Mouse (Mus musculus) hindbrain, embryonic 15.5 days (tissue): ENCODE data around the gene Panx2. TPM values are rescaled to one million over a fixed set of nuclear protein-coding genes. Genes with fewer than 3 reads are reported as not detected.

Source experiments
- ATAC-seq: fragments of 200-750 bp; cut with Nextera tagmentation; 2 replicates; pipeline ENCODE4 v1.8.0; 2017; ENCODE audit warnings: low read depth, moderate number of reproducible peaks, moderate TSS enrichment; ENCODE audit not compliant: low FRiP score
- H3K27ac ChIP-seq: fragments of 300-500 bp; sonication (generic); replicated peaks from 2 replicates; pipeline ENCODE4 v1.5.1; 2015; ENCODE audit warnings: mild to moderate bottlenecking, inconsistent platforms
- H3K27me3 ChIP-seq: fragments of 300-500 bp; sonication (generic); 2 replicates; pipeline ENCODE4 v1.6.1; 2015; ENCODE audit warnings: control low read depth, inconsistent platforms
- H3K36me3 ChIP-seq: fragments of 300-500 bp; sonication (generic); 2 replicates; pipeline ENCODE4 v1.6.1; 2015; ENCODE audit warnings: control low read depth, inconsistent platforms
- H3K4me1 ChIP-seq: fragments of 300-500 bp; sonication (generic); replicated peaks from 2 replicates; pipeline ENCODE4 v1.6.1; 2015; ENCODE audit warnings: control low read depth, inconsistent platforms
- H3K4me2 ChIP-seq: fragments of 300-500 bp; sonication (generic); 2 replicates; pipeline ENCODE4 v1.6.1; 2015; ENCODE audit warnings: moderate library complexity, mild to moderate bottlenecking, inconsistent platforms
- H3K4me3 ChIP-seq: fragments of 300-500 bp; sonication (generic); 2 replicates; pipeline ENCODE4 v1.5.1; 2015; ENCODE audit warnings: mild to moderate bottlenecking, inconsistent platforms
- H3K9ac ChIP-seq: fragments of 300-500 bp; sonication (generic); 2 replicates; pipeline ENCODE4 v1.6.1; 2015; ENCODE audit warnings: inconsistent platforms
- H3K9me3 ChIP-seq: fragments of 300-500 bp; sonication (generic); 2 replicates; pipeline ENCODE4 v1.6.1; 2016; ENCODE audit warnings: control low read depth, inconsistent platforms
- WGBS: fragments of 180-500 bp; shearing (Covaris S2); methylation state at CpG from one replicate; pipeline ENCODE4 v1.1.7; 2015; 5-methylcytosine and 5-hydroxymethylcytosine counted together
- polyA plus RNA-seq: library from polyadenylated mRNA; unstranded; fragments of >200 nt; fragmentation: Nextera tagmentation; extraction: Ambion mirVana; gene quantifications from 2 replicates; pipeline ENCODE4 v1.2.1, GENCODE M21; 2015

The Panx2 gene
- polyA plus RNA-seq, result 7.9 and 9.2 TPM in 2 replicates

DNA sequence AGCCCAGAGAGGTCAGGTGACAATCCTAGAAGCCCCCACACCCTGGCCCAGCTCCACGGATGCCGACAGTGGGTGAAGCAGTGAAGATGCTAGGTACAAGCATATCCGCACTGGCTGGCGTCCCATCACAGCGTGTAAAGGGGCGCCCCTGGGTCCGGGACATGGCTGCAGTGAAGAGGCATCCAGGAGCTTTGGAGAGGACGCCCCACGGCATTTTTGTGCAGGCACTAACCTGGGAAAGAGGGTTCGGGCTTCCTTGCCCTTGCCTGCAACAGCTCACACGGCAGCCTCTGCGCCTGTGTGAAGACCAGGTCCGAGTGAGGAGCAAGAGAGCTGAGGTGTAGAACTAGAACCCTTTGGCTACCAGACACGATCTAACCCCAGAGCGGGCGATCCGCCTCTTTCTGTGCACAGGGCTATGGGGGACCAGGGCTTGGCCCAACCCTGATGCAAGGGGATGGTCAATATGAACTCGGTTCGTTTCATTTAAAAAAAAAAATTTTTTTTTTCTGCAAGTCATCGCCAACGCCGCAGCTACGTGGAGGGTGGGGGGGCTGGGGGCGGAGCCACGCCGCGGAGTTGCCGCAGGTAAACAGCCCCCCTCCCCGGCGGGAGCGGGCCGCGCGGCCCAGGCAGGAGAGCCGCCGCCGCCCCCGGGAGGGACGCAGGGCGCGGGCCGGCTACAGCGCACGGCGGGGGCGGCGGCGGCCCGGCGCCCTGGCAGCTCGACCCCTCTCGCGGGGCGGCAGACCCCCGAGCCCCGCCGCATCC, at the start of gene Panx2:
Panx2 (plus strand) TSS at position 574 of the 771 bp plus-strand sequence.
- under 1% methylated on average over 42 of the region's 57 CpGs for WGBS
- no peaks in the 10 kb centered on the region for H3K36me3 ChIP-seq
- peak within 1 kb of the TSS; percentile 60 for H3K4me3 ChIP-seq
- no peaks in the 10 kb centered on the region for H3K9me3 ChIP-seq
- peaks cover 20% of the 10 kb centered on the region for H3K4me1 ChIP-seq
- peak within 1 kb of the TSS; percentile 71 for H3K4me2 ChIP-seq
- peak; percentile 56; the same call in 1 of the 2 replicates for ATAC-seq
- peak within 1 kb of the TSS; percentile 81 for H3K27ac ChIP-seq
- H3K27me3 ChIP-seq, result no peaks in the 10 kb centered on the region
- H3K9ac ChIP-seq, result peak within 1 kb of the TSS; percentile 69

DNA sequence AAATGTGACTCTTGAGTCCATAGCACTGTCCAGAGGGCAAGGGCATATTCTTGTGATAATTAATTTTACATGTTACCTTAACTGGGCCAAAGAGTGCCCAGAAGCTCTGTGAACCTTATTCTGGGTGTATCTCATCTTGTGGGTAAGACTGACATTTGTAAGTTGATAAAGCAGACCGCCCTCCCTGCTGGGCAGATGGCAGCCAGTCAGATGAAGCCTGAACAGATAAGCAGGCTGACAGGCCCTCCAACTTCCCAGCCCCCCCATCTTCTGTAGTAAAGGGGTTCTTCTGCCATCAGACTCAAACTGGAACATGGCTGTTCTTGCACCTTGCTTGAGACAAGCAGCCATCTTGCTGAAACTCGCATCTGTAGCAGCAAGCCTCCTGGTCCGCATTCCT, 42.8 kb upstream of the Panx2 start:
- Histone ChIP-seq H3K4me2 (no peak overlapping the region), H3K9ac (no peak overlapping the region), H3K9me3 (no peaks in the 10 kb centered on the region), H3K36me3 (no peaks in the 10 kb centered on the region), H3K4me3 (no peak overlapping the region), H3K4me1 (no peaks in the 10 kb centered on the region), H3K27ac (no peak overlapping the region), H3K27me3 (no peaks in the 10 kb centered on the region)
- WGBS, result 87% methylated on average over 3 of the region's 3 CpGs
- no peak for ATAC-seq

DNA sequence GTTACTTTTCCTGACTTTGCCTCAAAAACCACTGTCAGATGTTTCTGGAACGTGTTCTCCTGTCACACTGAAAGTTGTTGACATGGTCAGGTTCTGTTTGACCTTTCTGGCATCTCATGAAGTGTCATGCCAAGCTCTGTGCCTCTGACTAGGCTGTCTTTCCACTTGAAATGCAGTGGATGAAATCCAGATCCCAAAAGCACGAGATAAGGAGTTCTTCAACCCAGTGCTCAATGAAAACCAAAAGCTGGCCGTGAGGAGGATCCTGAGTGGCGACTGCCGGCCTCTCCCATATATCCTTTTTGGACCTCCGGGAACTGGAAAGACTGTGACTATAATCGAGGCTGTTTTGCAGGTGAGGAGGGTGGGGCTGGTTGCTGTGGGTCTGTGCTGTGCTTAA, 39.4 kb upstream of the Panx2 start:
- H3K9ac ChIP-seq, result no peak overlapping the region
- H3K36me3 ChIP-seq, result no peaks in the 10 kb centered on the region
- no peak overlapping the region for H3K27ac ChIP-seq
- H3K4me3 ChIP-seq, result no peak overlapping the region
- H3K4me2 ChIP-seq, result no peak overlapping the region
- 84% methylated on average over 7 of the region's 7 CpGs for WGBS
- H3K27me3 ChIP-seq, result no peaks in the 10 kb centered on the region
- no peaks in the 10 kb centered on the region for H3K9me3 ChIP-seq
- no peak for ATAC-seq
- H3K4me1 ChIP-seq, result no peaks in the 10 kb centered on the region

DNA sequence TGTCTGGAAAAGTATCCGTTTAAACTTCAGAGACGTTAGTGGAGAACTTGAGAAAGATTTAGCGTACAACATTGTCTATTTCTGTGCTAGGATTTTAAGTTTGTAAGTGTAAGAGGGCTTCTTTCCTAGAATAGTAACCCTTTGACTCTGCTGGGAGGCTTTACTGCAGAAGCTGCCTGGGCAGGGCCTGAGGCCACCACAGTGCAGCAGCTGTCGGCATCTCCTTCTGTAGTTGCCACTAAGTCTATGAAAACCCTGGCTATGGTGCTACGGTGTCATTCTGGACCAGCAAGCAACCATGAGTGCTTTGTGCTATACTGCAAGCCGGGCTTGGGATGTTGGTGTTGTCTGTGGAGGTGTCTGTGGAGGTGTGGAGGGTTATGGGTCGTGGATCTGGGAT, 39.0 kb upstream of the Panx2 start:
- H3K27me3 ChIP-seq, result no peaks in the 10 kb centered on the region
- no peak overlapping the region for H3K9ac ChIP-seq
- H3K36me3 ChIP-seq, result no peaks in the 10 kb centered on the region
- H3K27ac ChIP-seq, result no peak overlapping the region
- ATAC-seq, result no peak
- H3K4me3 ChIP-seq, result no peak overlapping the region
- no peaks in the 10 kb centered on the region for H3K4me1 ChIP-seq
- WGBS, result 90% methylated on average over 7 of the region's 7 CpGs
- no peak overlapping the region for H3K4me2 ChIP-seq
- no peaks in the 10 kb centered on the region for H3K9me3 ChIP-seq

DNA sequence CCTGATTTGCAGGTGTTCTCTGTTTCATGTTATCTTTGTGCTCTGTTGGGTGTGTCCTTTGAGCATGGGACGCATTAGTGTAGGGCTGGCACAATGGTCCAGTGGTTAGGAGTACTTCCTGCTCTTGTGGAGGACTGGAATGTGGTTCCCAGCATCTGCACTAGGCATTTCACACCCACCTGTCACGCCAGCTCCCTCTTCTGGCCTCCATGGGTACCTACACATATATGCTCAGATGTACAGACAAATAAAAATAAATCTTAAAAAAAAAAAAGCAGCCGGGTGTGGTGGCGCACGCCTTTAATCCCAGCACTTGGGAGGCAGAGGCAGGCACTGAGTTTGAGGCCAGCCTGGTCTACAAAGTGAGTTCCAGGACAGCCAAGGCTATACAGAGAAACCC, 15.2 kb upstream of the Panx2 start:
- 78% methylated on average over 5 of the region's 5 CpGs for WGBS
- H3K36me3 ChIP-seq, result no peaks in the 10 kb centered on the region
- H3K4me1 ChIP-seq, result no peaks in the 10 kb centered on the region
- H3K9ac ChIP-seq, result no peak overlapping the region
- H3K27ac ChIP-seq, result no peak overlapping the region
- H3K4me3 ChIP-seq, result no peak overlapping the region
- no peak for ATAC-seq
- H3K9me3 ChIP-seq, result no peaks in the 10 kb centered on the region
- no peak overlapping the region for H3K4me2 ChIP-seq
- H3K27me3 ChIP-seq, result no peaks in the 10 kb centered on the region

DNA sequence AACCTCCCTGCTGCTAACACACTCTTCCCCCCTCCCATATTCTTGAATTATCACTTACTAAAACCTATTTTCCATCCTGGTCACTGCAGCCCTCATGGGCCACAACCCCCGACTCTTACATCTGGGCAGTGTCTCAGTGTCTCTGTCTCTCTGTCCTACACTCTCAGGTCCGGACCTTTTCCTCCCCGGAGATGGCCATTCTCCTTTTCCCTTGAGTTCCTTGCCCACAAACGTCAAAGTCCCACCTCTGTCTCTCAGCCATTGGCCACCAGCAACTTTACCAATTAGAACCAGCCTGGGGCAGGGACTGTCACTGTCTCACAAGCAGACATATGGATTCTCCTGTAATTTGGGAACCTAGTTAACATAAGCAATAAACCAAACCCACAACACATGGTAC, 13.2 kb upstream of the Panx2 start:
- 79% methylated on average over 4 of the region's 4 CpGs for WGBS
- no peaks in the 10 kb centered on the region for H3K27me3 ChIP-seq
- no peak overlapping the region for H3K9ac ChIP-seq
- no peak for ATAC-seq
- no peaks in the 10 kb centered on the region for H3K4me1 ChIP-seq
- no peak overlapping the region for H3K27ac ChIP-seq
- H3K9me3 ChIP-seq, result no peaks in the 10 kb centered on the region
- no peaks in the 10 kb centered on the region for H3K36me3 ChIP-seq
- H3K4me2 ChIP-seq, result no peak overlapping the region
- no peak overlapping the region for H3K4me3 ChIP-seq

DNA sequence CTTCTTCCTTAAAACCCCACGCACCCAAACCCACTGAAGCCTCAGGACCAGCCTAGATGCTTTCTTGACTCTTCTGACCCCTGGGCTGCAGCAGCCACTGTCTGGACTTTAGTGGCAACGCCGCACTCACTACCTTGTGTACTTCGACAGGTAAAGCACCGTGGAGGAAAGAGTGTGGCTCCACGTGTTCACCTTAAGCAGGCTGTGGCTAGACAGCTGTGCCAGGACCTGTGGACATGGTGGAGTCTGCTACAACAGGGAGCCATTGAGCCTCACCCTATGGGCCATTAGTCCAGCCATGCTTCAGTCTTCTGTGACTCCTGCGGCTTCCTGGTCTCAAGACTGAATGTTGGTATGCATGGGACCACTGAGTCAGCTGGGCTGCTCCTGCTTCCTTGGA, 4.9 kb upstream of the Panx2 start:
- H3K9ac ChIP-seq, result no peak overlapping the region
- no peak overlapping the region for H3K4me2 ChIP-seq
- H3K27ac ChIP-seq, result no peak overlapping the region
- no peak for ATAC-seq
- H3K36me3 ChIP-seq, result no peaks in the 10 kb centered on the region
- no peaks in the 10 kb centered on the region for H3K27me3 ChIP-seq
- H3K4me3 ChIP-seq, result no peak overlapping the region
- peaks cover 7% of the 10 kb centered on the region for H3K4me1 ChIP-seq
- 89% methylated on average over 7 of the region's 7 CpGs for WGBS
- H3K9me3 ChIP-seq, result no peaks in the 10 kb centered on the region

DNA sequence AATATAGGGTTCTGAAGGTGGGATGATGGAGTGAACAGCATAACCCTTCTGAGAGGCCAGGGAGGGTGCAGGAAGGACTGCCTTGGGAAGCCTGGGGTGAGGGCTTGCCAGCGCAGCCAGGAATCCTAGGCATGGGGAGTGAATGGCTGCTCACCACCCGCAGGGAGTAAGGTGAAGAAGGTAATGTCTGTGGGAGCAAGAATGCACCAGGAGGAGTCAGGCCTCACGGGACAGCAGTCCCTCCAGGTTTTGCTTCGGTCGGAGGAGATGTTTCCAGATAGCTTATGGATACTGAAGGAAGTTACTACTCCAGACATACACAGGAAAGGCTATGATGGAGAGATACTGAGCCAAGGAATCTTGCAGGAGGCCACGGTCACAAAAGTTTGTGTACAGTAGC, 798 bp upstream of the Panx2 start:
- peaks cover 20% of the 10 kb centered on the region for H3K4me1 ChIP-seq
- H3K4me2 ChIP-seq, result peak overlapping the region; percentile 71
- peak overlapping the region; percentile 81; the same call in 1 of the 2 replicates for H3K27ac ChIP-seq
- 34% methylated on average over 6 of the region's 6 CpGs for WGBS
- peak overlapping the region; percentile 60 for H3K4me3 ChIP-seq
- peak overlapping the region; percentile 69; the same call in 1 of the 2 replicates for H3K9ac ChIP-seq
- no peaks in the 10 kb centered on the region for H3K9me3 ChIP-seq
- no peak for ATAC-seq
- no peaks in the 10 kb centered on the region for H3K36me3 ChIP-seq
- H3K27me3 ChIP-seq, result no peaks in the 10 kb centered on the region

DNA sequence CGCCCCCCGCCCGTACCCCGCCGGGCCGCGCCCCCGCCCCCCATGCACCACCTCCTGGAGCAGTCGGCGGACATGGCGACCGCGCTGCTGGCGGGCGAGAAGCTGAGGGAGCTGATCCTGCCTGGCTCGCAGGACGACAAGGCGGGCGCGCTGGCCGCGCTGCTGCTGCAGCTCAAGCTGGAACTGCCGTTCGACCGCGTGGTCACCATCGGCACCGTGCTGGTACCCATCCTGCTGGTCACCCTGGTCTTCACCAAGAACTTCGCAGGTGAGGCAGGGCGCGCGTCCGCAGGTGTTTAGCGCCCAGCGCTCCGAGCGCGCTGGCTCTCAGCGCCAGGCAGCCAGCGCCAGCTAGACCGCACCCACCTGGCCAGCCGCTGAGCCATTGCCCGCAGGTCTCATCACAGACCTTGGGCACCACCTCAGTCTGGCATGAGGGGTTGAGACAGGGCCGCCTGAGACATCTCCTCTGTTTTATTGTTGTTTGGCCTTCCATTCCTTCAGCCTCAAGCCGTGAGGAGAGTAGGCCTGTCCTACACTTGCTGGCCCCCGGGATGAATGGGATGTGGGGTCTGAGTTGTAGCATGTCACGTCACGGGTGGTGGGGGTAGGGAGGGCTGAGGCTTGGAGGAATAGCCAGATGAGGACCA, 623 bp downstream of the Panx2 start:
- WGBS, result 2% methylated on average over 45 of the region's 48 CpGs
- peak; percentile 45 for ATAC-seq
- Histone ChIP-seq H3K36me3 (no peaks in the 10 kb centered on the region), H3K4me3 (peak overlapping the region; percentile 60), H3K4me1 (peaks cover 20% of the 10 kb centered on the region), H3K27me3 (peaks cover 2% of the 10 kb centered on the region; the same call in 1 of the 2 replicates), H3K4me2 (peak overlapping the region; percentile 71), H3K9ac (peak overlapping the region; percentile 69), H3K9me3 (no peaks in the 10 kb centered on the region), H3K27ac (peak overlapping the region; percentile 81)

DNA sequence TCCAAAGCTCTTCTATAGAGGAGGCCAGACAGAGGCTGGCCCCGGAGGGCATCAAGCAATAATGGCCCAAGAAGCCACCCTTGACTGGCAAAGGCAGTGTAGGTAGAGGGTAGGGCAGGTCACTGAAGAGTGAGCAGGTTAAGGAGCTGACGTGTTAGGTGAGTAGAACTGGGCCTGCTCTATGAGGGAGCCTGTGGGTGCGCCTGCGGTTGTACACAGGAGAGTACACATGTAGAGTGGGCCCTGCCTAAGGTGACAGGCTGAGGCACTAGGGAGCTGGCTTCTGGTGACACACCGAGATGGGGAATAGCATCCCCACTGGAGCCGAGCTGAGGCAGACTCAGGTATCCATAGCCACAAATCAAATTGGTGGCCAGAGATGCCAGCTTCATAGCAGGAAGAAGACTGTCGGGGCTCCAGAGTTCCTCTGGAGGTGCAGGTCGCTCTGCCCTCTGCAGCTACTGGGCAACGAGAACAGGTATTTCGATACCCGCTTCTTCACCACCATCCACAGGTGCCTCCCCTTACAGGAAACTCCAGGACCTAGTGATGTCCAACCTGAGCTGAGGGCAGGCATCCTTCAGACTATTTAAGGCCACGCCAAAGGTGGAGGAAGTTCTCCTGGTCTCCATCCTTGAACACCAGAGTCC, 1.4 kb downstream of the Panx2 start:
- H3K9me3 ChIP-seq, result no peaks in the 10 kb centered on the region
- H3K27ac ChIP-seq, result 0 out of 2 replicates have a peak overlapping the region, but pooled peaks have one; percentile 81
- H3K4me3 ChIP-seq, result peak overlapping the region; percentile 60
- ATAC-seq, result 0 out of 2 replicates have a peak, but pooled peaks have one; percentile 28
- H3K4me1 ChIP-seq, result peaks cover 20% of the 10 kb centered on the region
- 91% methylated on average over 12 of the region's 12 CpGs for WGBS
- peaks cover 5% of the 10 kb centered on the region; the same call in 1 of the 2 replicates for H3K27me3 ChIP-seq
- peak overlapping the region; percentile 69 for H3K9ac ChIP-seq
- H3K4me2 ChIP-seq, result peak overlapping the region; percentile 71
- no peaks in the 10 kb centered on the region for H3K36me3 ChIP-seq

DNA sequence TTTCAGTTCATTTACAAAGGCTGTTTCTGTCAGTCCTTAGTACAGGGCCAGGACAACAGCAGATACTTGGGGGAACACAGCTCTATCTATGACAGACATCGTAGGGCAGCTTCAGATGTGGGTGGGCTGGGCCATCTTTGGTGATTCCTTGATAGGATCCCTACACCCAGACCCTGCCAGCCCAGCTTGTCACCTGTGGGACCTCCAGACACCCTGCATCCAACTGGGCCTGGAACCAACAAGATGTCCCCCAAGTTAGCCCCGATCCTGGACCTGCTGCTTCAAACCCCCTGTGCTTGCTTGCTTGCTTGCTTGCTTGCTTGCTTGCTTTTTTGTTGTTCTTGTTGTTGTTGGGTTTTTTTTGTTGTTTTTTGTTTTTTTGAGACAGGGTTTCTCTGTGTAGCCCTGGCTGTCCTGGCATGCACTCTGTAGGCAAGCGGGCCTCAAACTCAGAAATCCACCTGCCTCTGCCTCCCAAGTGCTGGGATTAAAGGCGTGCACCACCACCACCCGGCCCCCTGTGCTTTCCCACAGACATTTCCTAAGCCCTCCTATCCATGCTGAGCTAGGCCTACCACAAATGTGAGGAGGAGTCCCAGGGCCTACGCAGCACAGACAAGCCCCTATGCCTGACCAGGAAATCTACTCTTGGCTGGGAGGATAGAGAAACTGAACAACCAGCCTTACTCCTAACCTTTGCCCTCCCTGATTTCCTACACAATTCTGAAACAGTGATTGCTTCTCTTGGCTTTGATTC, 2.4 kb downstream of the Panx2 start:
- no peak overlapping the region for H3K4me2 ChIP-seq
- H3K4me1 ChIP-seq, result peaks cover 20% of the 10 kb centered on the region
- 88% methylated on average over 6 of the region's 6 CpGs for WGBS
- no peaks in the 10 kb centered on the region for H3K9me3 ChIP-seq
- H3K27me3 ChIP-seq, result peaks cover 15% of the 10 kb centered on the region
- H3K9ac ChIP-seq, result peak overlapping the region; percentile 69; the same call in 1 of the 2 replicates
- no peaks in the 10 kb centered on the region for H3K36me3 ChIP-seq
- ATAC-seq, result no peak
- no peak overlapping the region for H3K4me3 ChIP-seq
- no peak overlapping the region for H3K27ac ChIP-seq
